Mouse (Mus musculus): ENCODE measurements around the gene Cdc5l. TPM values are rescaled to one million over a fixed set of nuclear protein-coding genes. Genes with fewer than 3 reads are reported as not detected.

The Cdc5l gene
- 100 to 1,000 TPM in 1 of 2 experiments, 10 to 100 TPM in 1; 88.0 to 104 TPM for total RNA-seq (2023)

DNA sequence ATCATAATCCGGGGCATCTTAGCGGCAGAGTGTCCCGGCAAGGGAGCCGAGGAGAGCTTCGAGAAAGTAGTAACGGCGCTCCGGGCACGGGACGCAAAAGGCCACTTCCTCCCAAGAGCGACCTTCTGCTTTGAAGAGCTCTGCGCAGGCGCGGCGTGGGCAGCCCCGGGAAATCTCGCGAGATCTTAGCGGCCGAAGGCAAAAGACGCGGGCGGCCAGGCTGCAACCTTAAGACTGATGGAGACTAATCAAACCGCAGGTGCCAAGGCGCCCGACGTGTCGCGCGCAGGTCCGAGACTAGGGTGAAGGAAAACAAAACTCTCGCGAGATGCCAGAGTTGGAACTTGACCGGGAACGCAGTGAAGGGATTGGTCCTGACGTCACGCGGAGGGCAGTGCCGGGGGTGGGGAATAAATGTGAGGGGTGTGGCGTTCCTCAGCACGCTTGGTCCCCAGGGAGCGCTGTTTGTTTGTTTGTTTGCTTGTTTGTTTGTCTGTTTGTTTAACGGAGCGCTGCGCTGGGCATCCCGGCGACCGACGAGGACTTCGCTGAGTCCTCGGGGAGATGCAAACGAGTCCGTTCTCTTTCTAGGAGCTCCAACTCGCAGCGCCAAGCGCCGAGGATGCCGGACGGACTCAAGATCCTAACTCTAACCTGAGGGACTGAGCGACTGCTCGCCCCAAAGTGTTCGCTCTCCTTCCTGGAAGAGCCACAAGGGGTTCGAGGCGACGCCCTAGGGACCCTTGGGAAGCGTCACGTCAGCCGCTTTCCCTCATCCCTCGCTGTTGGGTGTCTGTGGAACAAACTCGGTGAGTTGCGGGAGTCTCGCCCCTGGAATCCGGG lies at the start of gene Cdc5l:
Gene Cdc5l, minus strand, starts transcription at position 319 of the 843 bp plus-strand sequence.

DNA sequence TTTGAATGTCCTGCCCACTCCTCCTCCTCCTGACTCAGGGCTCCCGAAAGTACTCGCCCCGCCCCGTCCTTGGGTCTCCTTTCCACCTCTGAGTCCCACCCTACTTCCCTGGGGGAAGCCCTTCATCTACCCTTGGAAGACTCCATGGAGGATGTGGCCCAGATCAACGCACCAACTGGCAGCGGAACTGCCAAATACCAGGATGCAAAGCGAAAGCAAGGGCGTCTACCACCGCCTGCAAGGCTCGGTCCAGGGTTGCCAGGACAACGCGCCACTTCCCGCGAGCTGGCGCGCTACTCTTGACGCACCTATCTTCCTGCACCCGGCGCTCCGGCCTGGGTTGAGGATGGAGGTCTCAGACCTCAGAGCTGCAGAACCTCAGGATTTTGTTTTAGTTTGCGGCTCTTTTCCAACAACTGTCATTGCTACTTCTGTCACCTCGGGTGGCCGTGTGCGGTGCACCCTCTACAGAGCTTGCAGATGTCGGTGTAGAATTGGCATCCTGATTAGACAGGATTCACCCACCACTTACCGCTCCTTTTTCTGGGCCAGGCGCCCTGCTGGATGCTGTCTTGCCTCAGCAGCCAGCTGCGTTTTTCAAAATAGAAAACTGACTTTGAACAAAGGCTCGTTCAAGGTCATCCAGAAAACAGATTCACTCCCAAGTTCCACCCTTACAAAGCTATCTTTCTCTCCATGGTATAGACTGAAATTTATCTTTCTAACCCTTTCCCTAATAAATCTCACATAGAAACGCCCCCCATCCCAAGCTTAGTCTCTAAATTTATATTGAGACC lies 41.3 kb upstream of the Cdc5l start, which contains the start of gene Spats1:
Gene Spats1, minus strand, starts transcription at position 747 of the 797 bp plus-strand sequence.

Other genes starting within 250 kb of the Cdc5l start
- not detected for gene Spats1, start 41.7 kb upstream of the Cdc5l start, total RNA-seq (2023)
- gene Aars2, start 73.1 kb upstream of the Cdc5l start, total RNA-seq (2023): 10 to 100 TPM; 18.6 to 22.1 TPM
- gene Tcte1, start 89.7 kb upstream of the Cdc5l start, total RNA-seq (2023): not detected
- under 1 TPM; 0.33 to 0.38 TPM for gene Tmem151b, start 115.9 kb upstream of the Cdc5l start, total RNA-seq (2023)
- 100 to 1,000 TPM; 139 to 141 TPM for gene Nfkbie, start 122.0 kb upstream of the Cdc5l start, total RNA-seq (2023)
- 10 to 100 TPM; 51.3 to 57.0 TPM for gene Slc35b2, start 130.1 kb upstream of the Cdc5l start, total RNA-seq (2023)
- gene Hsp90ab1, start 139.5 kb upstream of the Cdc5l start, total RNA-seq (2023): 1,000 to 10,000 TPM in 1 of 2 experiments, 100 to 1,000 TPM in 1; 986 to 1,178 TPM
- 10 to 100 TPM; 21.9 to 22.2 TPM for gene Slc29a1, start 165.9 kb upstream of the Cdc5l start, total RNA-seq (2023)
- not detected for gene Mymx, start 168.4 kb upstream of the Cdc5l start, total RNA-seq (2023)
- under 1 TPM in 1 of 2 experiments, not detected in 1; 0.46 TPM for gene Capn11, start 225.6 kb upstream of the Cdc5l start, total RNA-seq (2023)

Measured in B cell, adult 67 days (primary cell).